Mouse (Mus musculus): ENCODE measurements around the gene Car8. TPM values are rescaled to one million over a fixed set of nuclear protein-coding genes. Genes with fewer than 3 reads are reported as not detected.
"Not testable (repeated sequence)": the region's sequence is repeated elsewhere in the genome, so short reads cannot be mapped to it uniquely, and the experiment has no call there.

Gene Car8
- polyA plus RNA-seq, 1 experiment: 15.1 TPM

GRCm38 (mm10) chr4:8154589-8155198 is 84.1 kb downstream of the Car8 start:
- no peak overlapping the region for H3K4me3 ChIP-seq (replicated peaks; ENCODE audit: extremely low read depth, low read depth, low read length)
- TF ChIP-seq POLR2A (IDR thresholded peaks at IDR 0.05; ENCODE audit: borderline replicate concordance, extremely low read depth, low read depth, low read length): no peak
- TF ChIP-seq CTCF (IDR thresholded peaks at IDR 0.05; ENCODE audit: insufficient read depth, low read length): no peak
- H3K4me1 ChIP-seq (ENCODE audit: control insufficient read depth, insufficient read depth, low read length): no peaks in the 10 kb centered on the region
- WGBS: 66% methylated on average over 6 of the region's 6 CpGs
- DNase-seq: no peak

- not testable (repeated sequence) for DNase-seq; H3K4me1 ChIP-seq (ENCODE audit: control insufficient read depth, insufficient read depth, low read length); H3K4me3 ChIP-seq (replicated peaks; ENCODE audit: extremely low read depth, low read depth, low read length)
- 90% methylated on average over 5 of the region's 5 CpGs for WGBS
Observed at GRCm38 (mm10) chr4:8153926-8154325, 84.9 kb downstream of the Car8 start.

GRCm38 (mm10) chr4:8137403-8137802 is 101.4 kb downstream of the Car8 start:
- TF ChIP-seq POLR2A (IDR thresholded peaks at IDR 0.05; ENCODE audit: borderline replicate concordance, extremely low read depth, low read depth, low read length) (no peak), CTCF (IDR thresholded peaks at IDR 0.05; ENCODE audit: insufficient read depth, low read length) (no peak)
- H3K4me1 ChIP-seq (ENCODE audit: control insufficient read depth, insufficient read depth, low read length): no peaks in the 10 kb centered on the region
- H3K4me3 ChIP-seq (replicated peaks; ENCODE audit: extremely low read depth, low read depth, low read length): no peak overlapping the region
- no peak for DNase-seq
- 84% methylated on average over 2 of the region's 2 CpGs for WGBS

GRCm38 (mm10) chr4:8132024-8132423 is 106.8 kb downstream of the Car8 start:
- H3K4me1 ChIP-seq (ENCODE audit: control insufficient read depth, insufficient read depth, low read length): no peaks in the 10 kb centered on the region
- DNase-seq: no peak
- WGBS: 79% methylated on average over 2 of the region's 2 CpGs
- no peak for TF ChIP-seq POLR2A (IDR thresholded peaks at IDR 0.05; ENCODE audit: borderline replicate concordance, extremely low read depth, low read depth, low read length)
- no peak for TF ChIP-seq CTCF (IDR thresholded peaks at IDR 0.05; ENCODE audit: insufficient read depth, low read length)
- no peak overlapping the region for H3K4me3 ChIP-seq (replicated peaks; ENCODE audit: extremely low read depth, low read depth, low read length)

- no peak for DNase-seq
- no peak for TF ChIP-seq CTCF (IDR thresholded peaks at IDR 0.05; ENCODE audit: insufficient read depth, low read length)
- TF ChIP-seq POLR2A (IDR thresholded peaks at IDR 0.05; ENCODE audit: borderline replicate concordance, extremely low read depth, low read depth, low read length): no peak
- H3K4me3 ChIP-seq (replicated peaks; ENCODE audit: extremely low read depth, low read depth, low read length): no peak overlapping the region
- WGBS: 30% methylated on average over 3 of the region's 3 CpGs
- no peaks in the 10 kb centered on the region for H3K4me1 ChIP-seq (ENCODE audit: control insufficient read depth, insufficient read depth, low read length)
Observed at GRCm38 (mm10) chr4:8113558-8113957, 125.3 kb downstream of the Car8 start.

- Histone ChIP-seq H3K4me3 (replicated peaks; ENCODE audit: extremely low read depth, low read depth, low read length) (no peak overlapping the region), H3K4me1 (ENCODE audit: control insufficient read depth, insufficient read depth, low read length) (no peaks in the 10 kb centered on the region)
- no peak for TF ChIP-seq CTCF (IDR thresholded peaks at IDR 0.05; ENCODE audit: insufficient read depth, low read length)
- TF ChIP-seq POLR2A (IDR thresholded peaks at IDR 0.05; ENCODE audit: borderline replicate concordance, extremely low read depth, low read depth, low read length): no peak
- no peak for DNase-seq
- 95% methylated on average over 3 of the region's 3 CpGs for WGBS
Observed at GRCm38 (mm10) chr4:8111891-8112290, 127.0 kb downstream of the Car8 start.

GRCm38 (mm10) chr4:8109906-8110567 is 128.8 kb downstream of the Car8 start:
- no peaks in the 10 kb centered on the region for H3K4me1 ChIP-seq (ENCODE audit: control insufficient read depth, insufficient read depth, low read length)
- no peak overlapping the region for H3K4me3 ChIP-seq (replicated peaks; ENCODE audit: extremely low read depth, low read depth, low read length)
- TF ChIP-seq CTCF (IDR thresholded peaks at IDR 0.05; ENCODE audit: insufficient read depth, low read length) (no peak), POLR2A (IDR thresholded peaks at IDR 0.05; ENCODE audit: borderline replicate concordance, extremely low read depth, low read depth, low read length) (no peak)
- DNase-seq: no peak
- 93% methylated on average over 16 of the region's 16 CpGs for WGBS

GRCm38 (mm10) chr4:8101466-8101865 is 137.4 kb downstream of the Car8 start:
- 34% methylated on average over 3 of the region's 3 CpGs for WGBS
- TF ChIP-seq POLR2A (IDR thresholded peaks at IDR 0.05; ENCODE audit: borderline replicate concordance, extremely low read depth, low read depth, low read length) (no peak), CTCF (IDR thresholded peaks at IDR 0.05; ENCODE audit: insufficient read depth, low read length) (no peak)

GRCm38 (mm10) chr4:8098084-8098483 is 140.8 kb downstream of the Car8 start:
- DNase-seq: no peak
- TF ChIP-seq POLR2A (IDR thresholded peaks at IDR 0.05; ENCODE audit: borderline replicate concordance, extremely low read depth, low read depth, low read length) (no peak), CTCF (IDR thresholded peaks at IDR 0.05; ENCODE audit: insufficient read depth, low read length) (no peak)
- Histone ChIP-seq H3K4me3 (replicated peaks; ENCODE audit: extremely low read depth, low read depth, low read length) (no peak overlapping the region), H3K4me1 (ENCODE audit: control insufficient read depth, insufficient read depth, low read length) (no peaks in the 10 kb centered on the region)
- 84% methylated on average over 4 of the region's 4 CpGs for WGBS

More at GRCm38 (mm10) chr4:8101466-8101865, 137.4 kb downstream of the Car8 start:
- no peaks in the 10 kb centered on the region for H3K4me1 ChIP-seq (ENCODE audit: control insufficient read depth, insufficient read depth, low read length)
- no peak overlapping the region for H3K4me3 ChIP-seq (replicated peaks; ENCODE audit: extremely low read depth, low read depth, low read length)
- DNase-seq: no peak

GRCm38 (mm10) chr4:8097683-8098082 is 141.2 kb downstream of the Car8 start:
- WGBS: 76% methylated on average over 3 of the region's 3 CpGs
- Histone ChIP-seq H3K4me1 (ENCODE audit: control insufficient read depth, insufficient read depth, low read length) (no peaks in the 10 kb centered on the region), H3K4me3 (replicated peaks; ENCODE audit: extremely low read depth, low read depth, low read length) (no peak overlapping the region)
- no peak for TF ChIP-seq CTCF (IDR thresholded peaks at IDR 0.05; ENCODE audit: insufficient read depth, low read length)
- TF ChIP-seq POLR2A (IDR thresholded peaks at IDR 0.05; ENCODE audit: borderline replicate concordance, extremely low read depth, low read depth, low read length): no peak
- no peak for DNase-seq

GRCm38 (mm10) chr4:8093566-8093965 is 145.3 kb downstream of the Car8 start:
- H3K4me1 ChIP-seq (ENCODE audit: control insufficient read depth, insufficient read depth, low read length); H3K4me3 ChIP-seq (replicated peaks; ENCODE audit: extremely low read depth, low read depth, low read length); DNase-seq: not testable (repeated sequence)
- WGBS: 90% methylated on average over 3 of the region's 3 CpGs

All from lung, adult 2 months (tissue).